Mouse (Mus musculus): ENCODE measurements around the gene Gm28305.

- TF ChIP-seq EP300 (IDR thresholded peaks at IDR 0.05; ENCODE audit: low read depth) (no peak), CTCF (IDR thresholded peaks at IDR 0.05; ENCODE audit: low read depth) (no peak)
Measured at GRCm38 (mm10) chr9:104070863-104071604, 30.6 kb downstream of the Gm28305 start.
